Mouse (Mus musculus) forebrain, embryonic 16.5 days (tissue): ENCODE data around the gene Serinc5. TPM values are rescaled to one million over a fixed set of nuclear protein-coding genes. Genes with fewer than 3 reads are reported as not detected.
A peak's percentile ranks its signal among the peaks of the same experiment; 100 is the strongest.

Experiments used
- ATAC-seq: fragments of 200-750 bp; cut with Nextera tagmentation; 2 replicates; pipeline ENCODE4 v1.8.0; 2017; ENCODE audit warnings: mild to moderate bottlenecking, moderate library complexity
- H3K27ac ChIP-seq: fragments of 300-500 bp; sonication (generic); 2 replicates; pipeline ENCODE4 v1.5.1; 2014; ENCODE audit warnings: low read length, control low read depth
- H3K27me3 ChIP-seq: fragments of 300-500 bp; sonication (generic); replicated peaks from 2 replicates; pipeline ENCODE4 v1.6.1; 2014; ENCODE audit warnings: low read length; ENCODE audit not compliant: control insufficient read depth, insufficient read depth
- H3K36me3 ChIP-seq: fragments of 300-500 bp; sonication (generic); 2 replicates; pipeline ENCODE4 v1.6.1; 2014; ENCODE audit not compliant: control insufficient read depth, insufficient read depth
- H3K4me1 ChIP-seq: fragments of 300-500 bp; sonication (generic); replicated peaks from 2 replicates; pipeline ENCODE4 v1.6.1; 2014; ENCODE audit warnings: low read length; ENCODE audit not compliant: control insufficient read depth, insufficient read depth
- H3K4me2 ChIP-seq: fragments of 300-500 bp; sonication (generic); 2 replicates; pipeline ENCODE4 v1.6.1; 2014; ENCODE audit warnings: mild to moderate bottlenecking, low read length, control low read depth
- H3K4me3 ChIP-seq: fragments of 300-500 bp; sonication (generic); replicated peaks from 2 replicates; pipeline ENCODE4 v1.5.1; 2014; ENCODE audit warnings: mild to moderate bottlenecking, low read length, control low read depth
- H3K9ac ChIP-seq: fragments of 300-500 bp; sonication (generic); replicated peaks from 2 replicates; pipeline ENCODE4 v1.6.1; 2014; ENCODE audit warnings: low read depth, low read length, control low read depth
- H3K9me3 ChIP-seq: fragments of 300-500 bp; sonication (generic); 2 replicates; pipeline ENCODE4 v1.6.1; 2016; ENCODE audit warnings: low read length; ENCODE audit not compliant: control insufficient read depth
- WGBS: fragments of 180-500 bp; shearing (Covaris S2); extraction: QIAGEN DNeasy Blood & Tissue Kit; methylation state at CpG from one replicate; pipeline ENCODE4 v1.1.7; 2014; 5-methylcytosine and 5-hydroxymethylcytosine counted together
- polyA plus RNA-seq: library from polyadenylated mRNA; unstranded; fragments of >200 nt; fragmentation: Nextera tagmentation; extraction: Ambion mirVana; gene quantifications from 2 replicates; pipeline ENCODE4 v1.2.1, GENCODE M21; 2015

Gene Serinc5
- polyA plus RNA-seq, 1 experiment from 2014 or later, result 21.6 TPM

GRCm38 (mm10) chr13:92721006-92721405 lies 110.1 kb downstream of the Serinc5 start:
- no peaks in the 10 kb centered on the region for H3K4me1 ChIP-seq
- no peak overlapping the region for H3K9ac ChIP-seq
- H3K4me2 ChIP-seq, result no peak overlapping the region
- H3K27me3 ChIP-seq, result no peaks in the 10 kb centered on the region
- no peak for ATAC-seq
- H3K36me3 ChIP-seq, result no peaks in the 10 kb centered on the region
- H3K9me3 ChIP-seq, result no peaks in the 10 kb centered on the region
- H3K27ac ChIP-seq, result no peak overlapping the region
- 92% methylated on average over 4 of the region's 4 CpGs for WGBS
- no peak overlapping the region for H3K4me3 ChIP-seq

- 81% methylated on average over 5 of the region's 5 CpGs for WGBS
- Histone ChIP-seq H3K4me3 (no peak overlapping the region), H3K9me3 (no peaks in the 10 kb centered on the region), H3K4me1 (no peaks in the 10 kb centered on the region), H3K36me3 (no peaks in the 10 kb centered on the region), H3K4me2 (no peak overlapping the region), H3K27me3 (no peaks in the 10 kb centered on the region), H3K27ac (no peak overlapping the region), H3K9ac (no peak overlapping the region)
- ATAC-seq, result no peak
Observed at GRCm38 (mm10) chr13:92722389-92722788, 111.5 kb downstream of the Serinc5 start.

DNA sequence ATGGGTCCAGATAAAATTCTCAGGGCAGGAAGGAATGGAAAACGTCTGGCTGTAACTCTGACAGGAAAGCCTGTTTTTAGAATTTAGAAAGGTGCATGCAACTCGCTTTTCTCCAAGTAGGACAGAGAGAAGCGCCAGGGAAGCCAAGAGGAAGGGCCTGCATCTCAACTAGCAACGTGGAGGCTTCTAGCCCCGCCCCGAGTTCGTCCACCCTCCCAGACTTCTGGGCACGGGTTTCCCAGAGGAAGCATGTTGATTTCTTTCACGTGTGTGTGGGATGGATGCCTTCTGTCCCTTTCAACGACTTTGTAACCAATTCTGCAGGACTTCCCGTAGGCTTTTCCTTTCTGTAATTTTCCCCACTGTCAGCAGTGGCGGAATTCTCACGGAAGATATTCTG lies 118.9 kb downstream of the Serinc5 start:
- no peak overlapping the region for H3K4me2 ChIP-seq
- no peaks in the 10 kb centered on the region for H3K27me3 ChIP-seq
- no peak for ATAC-seq

DNA sequence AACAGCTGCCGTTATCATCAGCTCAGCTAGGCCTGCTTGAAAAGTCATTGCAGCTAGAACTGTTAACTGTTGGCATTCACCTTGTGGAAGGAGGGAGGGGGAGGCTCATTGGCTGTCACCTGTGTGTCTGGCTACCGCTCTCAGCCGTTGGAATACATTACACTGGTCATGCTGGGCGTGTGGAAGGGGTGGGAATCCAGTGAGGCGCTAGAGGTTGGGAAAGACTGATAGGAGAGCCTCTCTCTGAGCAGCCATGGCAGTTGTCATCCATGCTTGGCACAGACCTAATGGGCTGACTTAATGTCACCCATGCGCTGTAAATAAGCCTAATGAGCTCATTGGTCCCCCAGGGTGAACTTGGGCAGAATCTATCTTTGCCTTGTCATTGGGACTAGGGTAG lies 120.9 kb downstream of the Serinc5 start:
- no peak overlapping the region for H3K9ac ChIP-seq
- H3K27me3 ChIP-seq, result no peaks in the 10 kb centered on the region
- H3K27ac ChIP-seq, result no peak overlapping the region
- no peak overlapping the region for H3K4me2 ChIP-seq
- 59% methylated on average over 6 of the region's 6 CpGs for WGBS
- H3K9me3 ChIP-seq, result no peaks in the 10 kb centered on the region
- no peaks in the 10 kb centered on the region for H3K36me3 ChIP-seq
- no peak overlapping the region for H3K4me3 ChIP-seq
- no peak for ATAC-seq
- H3K4me1 ChIP-seq, result peaks cover 31% of the 10 kb centered on the region

More for the DNA sequence above, 118.9 kb downstream of the Serinc5 start:
- no peaks in the 10 kb centered on the region for H3K9me3 ChIP-seq
- H3K4me3 ChIP-seq, result no peak overlapping the region
- no peak overlapping the region for H3K27ac ChIP-seq
- peaks cover 21% of the 10 kb centered on the region for H3K4me1 ChIP-seq
- 69% methylated on average over 13 of the region's 13 CpGs for WGBS
- no peaks in the 10 kb centered on the region for H3K36me3 ChIP-seq
- no peak overlapping the region for H3K9ac ChIP-seq

GRCm38 (mm10) chr13:92732836-92733235 lies 121.9 kb downstream of the Serinc5 start:
- Histone ChIP-seq H3K36me3 (no peaks in the 10 kb centered on the region), H3K9me3 (no peaks in the 10 kb centered on the region)

GRCm38 (mm10) chr13:92733252-92733651 lies 122.4 kb downstream of the Serinc5 start:
- WGBS, result 19% methylated on average over 9 of the region's 9 CpGs
- Histone ChIP-seq H3K4me1 (peaks cover 35% of the 10 kb centered on the region), H3K4me3 (no peak overlapping the region), H3K9me3 (no peaks in the 10 kb centered on the region), H3K9ac (no peak overlapping the region), H3K4me2 (no peak overlapping the region), H3K36me3 (no peaks in the 10 kb centered on the region), H3K27me3 (no peaks in the 10 kb centered on the region), H3K27ac (peak overlapping the region; percentile 81)
- peak; percentile 56 for ATAC-seq

More at GRCm38 (mm10) chr13:92732836-92733235, 121.9 kb downstream of the Serinc5 start:
- H3K27ac ChIP-seq, result peak overlapping the region; percentile 81
- no peak overlapping the region for H3K9ac ChIP-seq
- ATAC-seq, result no peak
- H3K4me3 ChIP-seq, result no peak overlapping the region
- WGBS, result 72% methylated on average over 5 of the region's 5 CpGs
- H3K4me2 ChIP-seq, result no peak overlapping the region
- peaks cover 35% of the 10 kb centered on the region for H3K4me1 ChIP-seq
- no peaks in the 10 kb centered on the region for H3K27me3 ChIP-seq

- H3K36me3 ChIP-seq, result no peaks in the 10 kb centered on the region
- H3K27ac ChIP-seq, result peak overlapping the region; percentile 81
- H3K9me3 ChIP-seq, result no peaks in the 10 kb centered on the region
- H3K27me3 ChIP-seq, result no peaks in the 10 kb centered on the region
- no peak overlapping the region for H3K4me3 ChIP-seq
- ATAC-seq, result peak; percentile 75
- H3K9ac ChIP-seq, result no peak overlapping the region
- peaks cover 35% of the 10 kb centered on the region for H3K4me1 ChIP-seq
- no peak overlapping the region for H3K4me2 ChIP-seq
- WGBS, result 39% methylated on average over 11 of the region's 11 CpGs
Observed at GRCm38 (mm10) chr13:92733741-92734140, 122.8 kb downstream of the Serinc5 start.

GRCm38 (mm10) chr13:92735693-92736092 lies 124.8 kb downstream of the Serinc5 start:
- H3K4me3 ChIP-seq, result no peak overlapping the region
- 0 out of 2 replicates have a peak overlapping the region, but pooled peaks have one; percentile 26 for H3K27ac ChIP-seq
- no peak for ATAC-seq

DNA sequence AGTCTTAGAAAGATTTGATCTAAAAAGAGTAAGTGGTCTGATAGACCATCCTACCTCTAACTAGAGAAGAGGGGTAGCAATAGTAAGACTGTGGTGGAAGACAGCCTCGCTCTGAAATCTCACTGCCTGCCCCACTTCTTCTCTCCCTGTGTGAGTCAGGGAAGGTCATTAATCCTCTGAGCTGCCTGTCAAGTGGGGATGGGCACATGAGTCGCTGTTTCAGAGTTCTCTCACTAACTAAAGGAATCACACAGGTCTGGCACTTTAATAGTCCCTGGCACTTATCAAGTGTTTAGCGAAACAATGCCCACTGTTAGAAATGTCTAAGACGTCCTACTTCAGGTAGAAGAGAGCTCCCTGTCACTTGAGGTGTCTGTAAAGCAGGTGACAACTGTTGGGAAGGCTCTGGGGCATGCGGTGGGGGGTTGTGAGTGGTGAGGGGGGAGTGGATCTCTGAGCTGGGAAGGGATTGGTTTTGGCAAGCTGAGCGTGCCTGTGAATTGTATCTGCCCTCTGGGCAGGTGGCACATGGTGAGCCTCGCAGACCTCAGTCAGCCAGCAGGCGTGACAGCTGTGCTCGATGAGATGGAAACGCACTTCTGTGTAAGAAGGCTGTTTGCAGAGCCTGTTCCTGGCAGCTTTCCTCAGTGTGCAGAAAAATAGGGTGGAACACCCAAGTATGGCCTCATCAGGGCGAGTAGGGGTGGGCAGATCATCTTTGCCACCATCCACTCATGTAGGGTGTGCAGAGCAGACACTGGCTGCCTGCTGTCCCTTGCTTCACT lies 125.8 kb downstream of the Serinc5 start:
- 27% methylated on average over 11 of the region's 11 CpGs for WGBS
- H3K36me3 ChIP-seq, result no peaks in the 10 kb centered on the region
- peaks cover 33% of the 10 kb centered on the region for H3K4me1 ChIP-seq

More at GRCm38 (mm10) chr13:92735693-92736092, 124.8 kb downstream of the Serinc5 start:
- Histone ChIP-seq H3K27me3 (no peaks in the 10 kb centered on the region), H3K9ac (no peak overlapping the region), H3K4me1 (peaks cover 35% of the 10 kb centered on the region), H3K9me3 (no peaks in the 10 kb centered on the region), H3K4me2 (no peak overlapping the region), H3K36me3 (no peaks in the 10 kb centered on the region)
- 19% methylated on average over 1 of the region's 1 CpGs for WGBS

More for the DNA sequence above, 125.8 kb downstream of the Serinc5 start:
- peak overlapping the region; percentile 80 for H3K27ac ChIP-seq
- no peaks in the 10 kb centered on the region for H3K9me3 ChIP-seq
- no peak overlapping the region for H3K4me3 ChIP-seq
- no peaks in the 10 kb centered on the region for H3K27me3 ChIP-seq
- peak; percentile 73 for ATAC-seq
- H3K4me2 ChIP-seq, result no peak overlapping the region
- no peak overlapping the region for H3K9ac ChIP-seq
